Mouse (Mus musculus): ENCODE results near the gene Cxcr2.
"Not testable (repeated sequence)": the region's sequence is repeated elsewhere in the genome, so short reads cannot be mapped to it uniquely, and the experiment has no call there.

The Cxcr2 gene

GRCm38 (mm10) chr1:74135326-74135950 is 18.4 kb upstream of the Cxcr2 start:
- DNase-seq (ENCODE audit: inconsistent age in 2 of 2, low spot score in 1 of 2), result peak in 1 of 2 experiments; percentile 47

GRCm38 (mm10) chr1:74139415-74139814 is 14.4 kb upstream of the Cxcr2 start:
- no peak for DNase-seq (ENCODE audit: inconsistent age in 2 of 2, low spot score in 1 of 2)

DNA sequence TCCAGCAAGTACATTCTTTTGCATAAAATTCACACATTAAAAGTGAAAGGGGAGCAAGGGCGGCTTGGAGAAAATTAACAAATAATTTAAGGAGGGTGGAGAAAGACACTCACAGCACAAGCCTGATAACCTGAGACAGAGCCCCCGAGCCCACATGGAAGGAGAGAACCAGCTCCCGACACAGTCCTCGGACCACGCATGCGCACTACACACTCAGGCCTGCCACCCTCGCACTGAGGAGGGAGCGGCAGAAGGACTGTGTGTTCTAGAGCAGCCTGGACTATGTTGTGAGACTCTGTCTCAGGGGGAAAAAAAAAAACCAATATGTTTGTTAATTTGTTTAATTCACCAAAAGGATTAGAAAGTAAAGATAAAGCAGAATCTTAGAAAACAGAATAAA is 12.0 kb upstream of the Cxcr2 start:
- no peak for DNase-seq (ENCODE audit: inconsistent age in 2 of 2, low spot score in 1 of 2)

- peak; percentile 54 to 57 for DNase-seq (ENCODE audit: inconsistent age in 2 of 2, low spot score in 1 of 2)
Measured at GRCm38 (mm10) chr1:74149106-74149885, 4.5 kb upstream of the Cxcr2 start.

DNA sequence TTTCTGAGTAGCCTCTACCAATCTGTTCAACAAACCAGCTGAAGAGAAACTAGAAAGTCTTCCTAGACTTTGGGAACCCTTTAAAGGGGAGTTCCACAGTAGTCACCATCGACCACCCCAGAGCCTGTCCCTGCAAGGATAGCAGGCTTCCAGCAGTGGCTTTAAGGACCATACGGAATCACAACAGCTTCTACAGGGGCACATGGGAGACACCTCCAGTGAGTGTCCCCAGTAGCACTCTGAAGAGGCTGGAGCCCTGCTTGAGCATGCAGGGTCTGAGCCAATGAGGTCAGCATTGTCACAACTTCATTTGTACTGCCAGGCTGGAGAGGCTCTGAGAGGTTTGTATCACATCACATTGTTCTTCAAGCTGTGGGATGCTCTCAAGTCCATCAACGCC is 3.7 kb upstream of the Cxcr2 start:
- DNase-seq (ENCODE audit: inconsistent age in 2 of 2, low spot score in 1 of 2), result no peak

GRCm38 (mm10) chr1:74151091-74151490 is 2.7 kb upstream of the Cxcr2 start:
- no peak for DNase-seq (ENCODE audit: inconsistent age in 2 of 2, low spot score in 1 of 2)

GRCm38 (mm10) chr1:74155435-74156012 is 1.7 kb downstream of the Cxcr2 start:
- DNase-seq (ENCODE audit: inconsistent age in 2 of 2, low spot score in 1 of 2), result no peak

- no peak for DNase-seq (ENCODE audit: inconsistent age in 2 of 2, low spot score in 1 of 2)
Measured at GRCm38 (mm10) chr1:74156381-74156910, 2.7 kb downstream of the Cxcr2 start.

GRCm38 (mm10) chr1:74159613-74160012 is 5.8 kb downstream of the Cxcr2 start:
- not testable (repeated sequence) for DNase-seq (ENCODE audit: inconsistent age in 2 of 2, low spot score in 1 of 2)

- DNase-seq (ENCODE audit: inconsistent age in 2 of 2, low spot score in 1 of 2), result no peak
Measured at GRCm38 (mm10) chr1:74160036-74160435, 6.2 kb downstream of the Cxcr2 start.

- DNase-seq (ENCODE audit: inconsistent age in 2 of 2, low spot score in 1 of 2), result no peak
Measured at GRCm38 (mm10) chr1:74167136-74167535, 13.3 kb downstream of the Cxcr2 start.

DNA sequence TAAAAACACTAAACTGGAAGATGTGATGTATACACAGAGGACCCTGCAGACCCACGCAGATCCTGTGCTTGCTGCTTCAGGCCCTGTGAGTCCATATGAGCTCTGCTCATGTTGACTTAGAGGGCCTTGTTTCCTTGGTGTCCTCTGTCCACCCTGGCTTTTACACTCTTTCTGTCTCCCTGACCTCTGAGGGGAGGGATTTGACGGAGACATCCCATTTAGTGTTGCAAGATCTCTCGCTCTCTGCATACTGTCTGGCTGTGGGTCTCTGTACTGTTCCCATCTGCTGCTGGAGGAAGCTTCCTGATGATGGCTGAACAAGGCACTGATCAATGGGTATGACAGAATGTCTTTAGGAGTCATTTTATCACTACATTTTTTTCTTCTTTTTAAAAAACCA is 15.9 kb downstream of the Cxcr2 start:
- DNase-seq (ENCODE audit: inconsistent age in 2 of 2, low spot score in 1 of 2), result no peak

GRCm38 (mm10) chr1:74172722-74173121 is 18.9 kb downstream of the Cxcr2 start:
- DNase-seq (ENCODE audit: inconsistent age in 2 of 2, low spot score in 1 of 2), result no peak

GRCm38 (mm10) chr1:74175731-74176130 is 21.9 kb downstream of the Cxcr2 start:
- no peak for DNase-seq (ENCODE audit: inconsistent age in 2 of 2, low spot score in 1 of 2)

GRCm38 (mm10) chr1:74178618-74179017 is 24.8 kb downstream of the Cxcr2 start:
- DNase-seq (ENCODE audit: inconsistent age in 2 of 2, low spot score in 1 of 2), result no peak

- DNase-seq (ENCODE audit: inconsistent age in 2 of 2, low spot score in 1 of 2), result no peak
Measured at GRCm38 (mm10) chr1:74179624-74180408, 26.0 kb downstream of the Cxcr2 start.

GRCm38 (mm10) chr1:74181462-74181861 is 27.7 kb downstream of the Cxcr2 start:
- no peak for DNase-seq (ENCODE audit: inconsistent age in 2 of 2, low spot score in 1 of 2)

GRCm38 (mm10) chr1:74183006-74183405 is 29.2 kb downstream of the Cxcr2 start:
- no peak for DNase-seq (ENCODE audit: inconsistent age in 2 of 2, low spot score in 1 of 2)

- peak in 1 of 2 experiments; percentile 35 for DNase-seq (ENCODE audit: inconsistent age in 2 of 2, low spot score in 1 of 2)
Measured at GRCm38 (mm10) chr1:74190471-74190870, 36.7 kb downstream of the Cxcr2 start.

DNA sequence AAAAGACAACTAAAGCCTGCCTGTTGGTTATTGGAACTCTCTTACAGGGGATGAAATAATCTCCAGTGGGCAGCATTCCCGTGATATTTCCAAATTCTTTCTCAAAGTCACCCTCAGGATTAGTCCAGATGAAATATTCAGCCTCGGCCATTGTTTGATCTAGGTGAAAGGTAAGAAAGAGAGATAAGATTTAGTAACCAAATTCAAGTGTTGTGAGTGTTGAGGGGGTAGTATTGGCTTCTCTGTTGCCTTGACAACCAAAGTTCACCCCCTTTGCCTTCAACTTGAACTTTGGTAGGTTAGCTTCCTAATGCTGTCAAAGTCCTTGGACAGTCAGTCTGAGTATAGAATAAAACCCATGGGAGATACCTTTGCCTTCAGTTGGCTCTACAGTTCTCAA is 38.9 kb downstream of the Cxcr2 start:
- peak in 1 of 2 experiments; percentile 15 for DNase-seq (ENCODE audit: inconsistent age in 2 of 2, low spot score in 1 of 2)

DNA sequence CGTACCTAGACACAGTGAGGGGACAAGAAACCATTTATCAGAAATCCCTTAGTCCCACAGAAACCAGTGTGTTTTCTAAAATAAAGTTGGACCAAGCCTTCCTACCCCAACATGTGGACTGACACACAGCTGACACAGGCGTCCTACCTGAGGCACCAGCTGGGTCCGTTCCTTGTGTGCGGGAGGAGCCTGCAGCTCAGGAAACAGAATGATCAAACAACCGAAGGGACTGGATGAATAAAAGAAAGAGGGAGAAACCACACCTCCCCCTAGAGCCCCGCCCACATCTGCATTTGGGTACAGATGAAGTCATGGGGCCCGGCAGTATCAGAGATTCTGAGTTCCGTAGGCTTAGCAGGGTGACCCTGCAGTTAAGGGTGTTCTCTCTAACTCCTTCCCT is 40.7 kb downstream of the Cxcr2 start, which contains the start of gene Cxcr1:
Gene Cxcr1 (minus strand): TSS at position 187 of the 400 bp plus-strand sequence.
- no peak for DNase-seq (ENCODE audit: inconsistent age in 2 of 2, low spot score in 1 of 2)

All from adrenal gland, adult (tissue).